Mouse (Mus musculus) MEL (cell line): ENCODE measurements around the gene Chchd2. TPM values are rescaled to one million over a fixed set of nuclear protein-coding genes. Genes with fewer than 3 reads are reported as not detected.

Experiments
- DNase-seq: peaks from one replicate; pipeline ENCODE4 v3.0.0; 2011; ENCODE audit warnings: low read depth, low spot score
- H3K27ac ChIP-seq: 2 replicates; pipeline ENCODE4 v1.5.1; 2012; ENCODE audit warnings: low read depth, mild to moderate bottlenecking, control low read depth, low read length, moderate library complexity; ENCODE audit not compliant: control insufficient read depth
- H3K27me3 ChIP-seq, 2 experiments: fragments of 150-350 bp in 1 of 2; sonication (generic) in 1 of 2; 2 replicates each; pipeline ENCODE4 v1.6.1; 2012; ENCODE audit warnings: low read length in 2 of 2, mild to moderate bottlenecking in 2 of 2, improper control_type of control experiment in 1 of 2, moderate library complexity in 1 of 2; ENCODE audit not compliant: insufficient read depth in 2 of 2, control insufficient read depth in 1 of 2
- H3K36me3 ChIP-seq, 2 experiments: 2 replicates each; pipeline ENCODE4 v1.6.1; 2012 to 2014; ENCODE audit warnings: low read length in 2 of 2, improper control_type of control experiment in 1 of 2, inconsistent platforms in 1 of 2, mild to moderate bottlenecking in 1 of 2; ENCODE audit not compliant: insufficient read depth in 2 of 2, control insufficient read depth in 1 of 2
- H3K4me1 ChIP-seq, 2 experiments: fragments of 150-350 bp in 1 of 2; sonication (generic) in 1 of 2; 2 replicates each; pipeline ENCODE4 v1.6.1; 2012; ENCODE audit warnings: low read length in 2 of 2, improper control_type of control experiment in 1 of 2, mild to moderate bottlenecking in 1 of 2; ENCODE audit not compliant: insufficient read depth in 2 of 2, control insufficient read depth in 1 of 2
- H3K4me3 ChIP-seq, 2 experiments: fragments of 150-350 bp in 1 of 2; sonication (generic) in 1 of 2; 2 replicates each; pipeline ENCODE4 v1.5.1; 2012; ENCODE audit warnings: low read depth in 2 of 2, low read length in 2 of 2, mild to moderate bottlenecking in 2 of 2, moderate library complexity in 2 of 2, control low read depth in 1 of 2, improper control_type of control experiment in 1 of 2; ENCODE audit not compliant: control insufficient read depth in 1 of 2, insufficient read depth in 1 of 2
- H3K79me2 ChIP-seq: 2 replicates; pipeline ENCODE4 v1.6.1; 2012; ENCODE audit warnings: mild to moderate bottlenecking, low read length, moderate library complexity; ENCODE audit not compliant: control insufficient read depth, poor library complexity, insufficient read depth
- H3K9ac ChIP-seq: 2 replicates; pipeline ENCODE4 v1.6.1; 2012; ENCODE audit warnings: low read depth, mild to moderate bottlenecking, control low read depth, low read length, moderate library complexity; ENCODE audit not compliant: control insufficient read depth, poor library complexity, severe bottlenecking
- H3K9me3 ChIP-seq: fragments of 150-350 bp; sonication (generic); replicated peaks from 2 replicates; pipeline ENCODE4 v1.6.1; 2012; ENCODE audit warnings: mild to moderate bottlenecking, low read length, improper control_type of control experiment, moderate library complexity; ENCODE audit not compliant: insufficient read depth
- CHD1 ChIP-seq: IDR thresholded peaks from 2 replicates; pipeline ENCODE4 v1.6.1; 2012; ENCODE audit warnings: low read depth, mild to moderate bottlenecking, inconsistent platforms, low read length, improper control_type of control experiment
- CHD2 ChIP-seq: IDR thresholded peaks from 2 replicates; pipeline ENCODE4 v1.6.1; 2011; ENCODE audit warnings: low read length, improper control_type of control experiment
- CTCF ChIP-seq, 3 experiments: IDR thresholded peaks in 2 of 3; conservative IDR thresholded peaks in 1 of 3; 2 replicates each; pipeline ENCODE4 v1.5.1; 2011 to 2012; ENCODE audit warnings: low read length in 3 of 3, low read depth in 2 of 3, mild to moderate bottlenecking in 2 of 3, improper control_type of control experiment in 1 of 3, inconsistent platforms in 1 of 3, mixed read lengths in 1 of 3, moderate library complexity in 1 of 3; ENCODE audit not compliant: control insufficient read depth in 1 of 3, insufficient read depth in 1 of 3, poor library complexity in 1 of 3, severe bottlenecking in 1 of 3
- E2F4 ChIP-seq: IDR thresholded peaks from 2 replicates; pipeline ENCODE4 v1.6.1; 2011; ENCODE audit warnings: low read depth, low read length, improper control_type of control experiment, borderline replicate concordance
- EP300 ChIP-seq, 2 experiments: IDR thresholded peaks; 2 replicates each; pipeline ENCODE4 v1.6.1; 2011; ENCODE audit warnings: improper control_type of control experiment in 2 of 2, low read length in 2 of 2, low read depth in 1 of 2, mild to moderate bottlenecking in 1 of 2
- MAX ChIP-seq: IDR thresholded peaks from 2 replicates; pipeline ENCODE4 v1.6.1; 2011; ENCODE audit warnings: low read length, improper control_type of control experiment
- MAZ ChIP-seq: IDR thresholded peaks from 2 replicates; pipeline ENCODE4 v1.6.1; 2012; ENCODE audit warnings: low read depth, mild to moderate bottlenecking, inconsistent platforms, low read length, improper control_type of control experiment
- MXI1 ChIP-seq: IDR thresholded peaks from 2 replicates; pipeline ENCODE4 v1.6.1; 2011; ENCODE audit warnings: mild to moderate bottlenecking, low read depth, low read length, improper control_type of control experiment
- MYC ChIP-seq: IDR thresholded peaks from 2 replicates; pipeline ENCODE4 v1.6.1; 2011; ENCODE audit warnings: low read depth, mild to moderate bottlenecking, low read length, improper control_type of control experiment, moderate library complexity
- NELFE ChIP-seq: IDR thresholded peaks from 2 replicates; pipeline ENCODE4 v1.6.1; 2011; ENCODE audit warnings: low read depth, low read length, improper control_type of control experiment
- POLR2A ChIP-seq, 2 experiments: IDR thresholded peaks; 2 replicates each; pipeline ENCODE4 v1.6.1; 2011 to 2012; ENCODE audit warnings: low read length in 2 of 2, mild to moderate bottlenecking in 2 of 2, control low read depth in 1 of 2, improper control_type of control experiment in 1 of 2, low read depth in 1 of 2, moderate library complexity in 1 of 2; ENCODE audit not compliant: control insufficient read depth in 1 of 2, insufficient read depth in 1 of 2, poor library complexity in 1 of 2
- POLR2AphosphoS2 ChIP-seq: IDR thresholded peaks from 2 replicates; pipeline ENCODE4 v1.6.1; 2011; ENCODE audit warnings: low read length, improper control_type of control experiment
- SMC3 ChIP-seq: IDR thresholded peaks from 2 replicates; pipeline ENCODE4 v1.6.1; 2011; ENCODE audit warnings: low read depth, low read length, improper control_type of control experiment
- TBP ChIP-seq: IDR thresholded peaks from 2 replicates; pipeline ENCODE4 v1.8.0; 2011; ENCODE audit warnings: low read depth, low read length, improper control_type of control experiment
- UBTF ChIP-seq: IDR thresholded peaks from 2 replicates; pipeline ENCODE4 v1.6.1; 2012; ENCODE audit warnings: low read depth, mild to moderate bottlenecking, inconsistent platforms, low read length, improper control_type of control experiment, moderate library complexity, borderline replicate concordance; ENCODE audit not compliant: insufficient read depth
- USF1 ChIP-seq: IDR thresholded peaks from 2 replicates; pipeline ENCODE4 v1.6.1; 2014; ENCODE audit warnings: low read depth, mild to moderate bottlenecking, inconsistent platforms, low read length, improper control_type of control experiment, moderate library complexity
- ZC3H11A ChIP-seq: IDR thresholded peaks from 2 replicates; pipeline ENCODE4 v1.6.1; 2012; ENCODE audit warnings: low read depth, mild to moderate bottlenecking, inconsistent platforms, low read length, improper control_type of control experiment
- ZNF384 ChIP-seq: IDR thresholded peaks from 2 replicates; pipeline ENCODE4 v1.6.1; 2012; ENCODE audit warnings: low read depth, mild to moderate bottlenecking, inconsistent platforms, low read length, improper control_type of control experiment
- polyA plus RNA-seq, 2 experiments: library from polyadenylated mRNA; stranded (reverse) in 1 of 2; unstranded in 1 of 2; fragments of >175 nt in 1 of 2; fragments of >200 nt in 1 of 2; gene quantifications; 2 replicates each; pipeline versions ENCODE4 v1.2.1 to v1.2.4; 2012; ENCODE audit warnings: low replicate concordance in 2 of 2, low read depth in 1 of 2; ENCODE audit not compliant: insufficient read length in 2 of 2, insufficient read depth in 1 of 2, missing spikeins in 1 of 2
- total RNA-seq: library from RNA; depleted of rRNA; stranded (reverse); fragments of 300-350 nt; gene quantifications from 2 replicates; pipeline ENCODE4 v1.2.3, GENCODE M21; 2012

Gene Chchd2
- total and polyA plus RNA-seq, 3 experiments, result 588 to 951 TPM; not detected in 1

DNA sequence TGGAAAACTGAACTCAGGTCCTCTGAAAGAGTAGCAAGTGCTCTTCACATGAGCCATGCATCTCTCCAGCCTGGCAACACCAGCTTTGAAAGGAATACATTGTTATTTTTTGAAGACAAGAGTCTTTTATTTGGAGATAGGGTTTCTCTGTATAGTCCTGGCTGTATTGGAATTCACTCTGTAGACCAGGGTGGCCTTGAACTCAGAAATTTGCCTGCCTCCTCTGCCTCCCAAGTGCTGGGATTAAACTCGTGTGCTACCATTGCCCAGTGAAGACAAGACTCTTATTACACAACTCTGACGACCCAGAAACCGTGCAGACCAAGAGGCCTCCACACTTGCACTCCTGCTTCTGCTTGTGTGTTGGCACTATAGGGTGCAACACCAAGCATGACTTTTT lies 7.4 kb downstream of the Chchd2 start:
- peaks cover 6 to 23% of the 10 kb centered on the region in 2 experiments for H3K36me3 ChIP-seq
- no peaks in the 10 kb centered on the region for H3K4me1 ChIP-seq
- DNase-seq, result no peak
- TF ChIP-seq POLR2AphosphoS2 (peak; percentile 74; the same call in 1 of the 2 replicates), TBP (no peak)
- no peaks in the 10 kb centered on the region for H3K9me3 ChIP-seq
- no peak overlapping the region for H3K27ac ChIP-seq
- peaks cover 6% of the 10 kb centered on the region; the same call in 1 of the 2 replicates for H3K79me2 ChIP-seq
- H3K9ac ChIP-seq, result no peak overlapping the region
- H3K4me3 ChIP-seq, result no peak overlapping the region
- no peaks in the 10 kb centered on the region for H3K27me3 ChIP-seq

DNA sequence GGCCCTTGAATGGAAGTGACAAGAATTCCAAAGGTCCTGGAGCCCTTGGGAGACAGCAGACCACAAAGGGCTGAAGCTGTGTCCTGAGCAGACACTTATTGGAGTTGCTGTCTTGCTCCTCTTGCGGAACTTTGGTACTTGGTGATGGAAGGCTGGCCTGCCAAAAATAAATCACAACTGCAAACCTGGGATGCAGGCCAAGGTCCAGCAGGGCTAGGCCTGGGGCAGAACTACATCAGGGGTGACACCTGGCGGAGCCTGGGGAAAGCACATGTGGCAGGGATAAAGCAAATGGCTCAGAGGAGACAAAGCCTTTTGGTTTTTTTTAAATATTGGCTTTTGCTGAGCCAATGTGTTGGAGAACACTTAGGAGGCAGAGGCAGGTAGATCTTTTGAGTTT lies 8.3 kb downstream of the Chchd2 start:
- H3K9me3 ChIP-seq, result no peaks in the 10 kb centered on the region
- no peak for DNase-seq
- H3K4me1 ChIP-seq, result no peaks in the 10 kb centered on the region
- no peak for TF ChIP-seq EP300 (IDR thresholded peaks at IDR 0.05; ENCODE audit: low read depth in 1 of 2, low read length in 2 of 2)
- peak in 2 of 3 experiments; percentile 15 to 16; a peak in 2 of 6 replicates for TF ChIP-seq CTCF (IDR thresholded peaks at IDR 0.05 in 2 of 3, conservative IDR thresholded peaks at IDR 0.05 in 1 of 3; ENCODE audit: control insufficient read depth in 1 of 3, insufficient read depth in 1 of 3, low read depth in 2 of 3, low read length in 3 of 3, poor library complexity in 1 of 3, severe bottlenecking in 1 of 3)
- H3K27me3 ChIP-seq, result no peaks in the 10 kb centered on the region
- H3K27ac ChIP-seq, result no peak overlapping the region
- H3K9ac ChIP-seq, result no peak overlapping the region
- H3K36me3 ChIP-seq, result peaks cover 0 to 18% of the 10 kb centered on the region in 2 experiments; a peak in 2 of 4 replicates
- H3K79me2 ChIP-seq, result no peaks in the 10 kb centered on the region
- no peak overlapping the region for H3K4me3 ChIP-seq

DNA sequence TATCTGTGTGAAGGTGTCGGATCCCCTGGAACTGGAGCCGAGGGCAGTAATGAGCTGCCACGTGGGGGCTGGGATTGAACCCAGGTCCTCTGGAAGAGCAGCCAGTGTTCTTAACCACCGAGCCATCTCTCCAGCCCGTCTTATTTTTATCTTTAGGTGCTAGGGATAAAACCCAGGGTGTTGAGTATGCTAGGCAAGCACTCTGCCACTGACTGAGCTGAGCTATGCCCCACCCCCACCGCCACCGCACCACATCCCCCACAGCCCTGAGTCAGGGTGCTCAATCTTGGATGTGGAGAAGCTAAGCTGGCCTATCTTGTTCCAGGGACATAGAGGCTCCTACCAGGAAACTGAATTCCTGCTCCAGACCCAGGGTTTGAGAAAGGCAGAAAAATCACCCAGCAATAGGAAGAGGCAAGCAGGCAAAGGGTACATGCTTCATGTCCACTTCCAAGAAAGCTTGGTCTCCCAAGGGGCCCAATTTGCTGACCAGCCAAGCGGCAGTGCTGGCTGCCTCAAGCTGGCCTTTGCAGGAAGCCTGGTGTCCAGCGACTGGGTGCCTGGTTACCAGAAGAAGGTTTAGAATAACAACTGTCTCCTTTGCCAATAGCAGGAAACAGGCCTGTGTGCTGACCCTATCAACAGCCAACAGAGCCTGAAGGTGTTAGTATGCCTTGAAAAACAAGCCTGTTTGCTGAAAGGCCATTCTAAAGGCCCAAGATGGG lies 9.4 kb downstream of the Chchd2 start:
- TF ChIP-seq CHD2 (no peak), ZC3H11A (no peak), UBTF (no peak), CHD1 (no peak), SMC3 (no peak), USF1 (no peak), MAZ (no peak), MYC (no peak), MAX (no peak), E2F4 (no peak), ZNF384 (no peak), CTCF (IDR thresholded peaks at IDR 0.05 in 2 of 3, conservative IDR thresholded peaks at IDR 0.05 in 1 of 3; ENCODE audit: control insufficient read depth in 1 of 3, insufficient read depth in 1 of 3, low read depth in 2 of 3, low read length in 3 of 3, poor library complexity in 1 of 3, severe bottlenecking in 1 of 3) (no peak), POLR2A (IDR thresholded peaks at IDR 0.05; ENCODE audit: control insufficient read depth in 1 of 2, insufficient read depth in 1 of 2, low read depth in 1 of 2, low read length in 2 of 2, poor library complexity in 1 of 2) (no peak), MXI1 (no peak), NELFE (no peak)
- peaks cover 0 to 12% of the 10 kb centered on the region in 2 experiments; a peak in 2 of 4 replicates for H3K36me3 ChIP-seq
- DNase-seq, result no peak
- H3K4me3 ChIP-seq, result no peak overlapping the region
- no peak overlapping the region for H3K27ac ChIP-seq
- H3K4me1 ChIP-seq, result no peaks in the 10 kb centered on the region
- no peaks in the 10 kb centered on the region for H3K79me2 ChIP-seq
- H3K9me3 ChIP-seq, result no peaks in the 10 kb centered on the region
- H3K27me3 ChIP-seq, result no peaks in the 10 kb centered on the region
- no peak overlapping the region for H3K9ac ChIP-seq
